Mouse (Mus musculus) CD4-positive, CD25-positive, alpha-beta regulatory T cell (primary cell): ENCODE data around the gene Psg25. TPM values are rescaled to one million over a fixed set of nuclear protein-coding genes. Genes with fewer than 3 reads are reported as not detected.

Experiments
- polyA plus RNA-seq: library from polyadenylated mRNA; unstranded; fragments of 100-300 nt; shearing (Covaris generic); gene quantifications from one replicate; pipeline ENCODE4 v1.2.1, GENCODE M21; 2017

The Psg25 gene
- not detected for polyA plus RNA-seq

DNA sequence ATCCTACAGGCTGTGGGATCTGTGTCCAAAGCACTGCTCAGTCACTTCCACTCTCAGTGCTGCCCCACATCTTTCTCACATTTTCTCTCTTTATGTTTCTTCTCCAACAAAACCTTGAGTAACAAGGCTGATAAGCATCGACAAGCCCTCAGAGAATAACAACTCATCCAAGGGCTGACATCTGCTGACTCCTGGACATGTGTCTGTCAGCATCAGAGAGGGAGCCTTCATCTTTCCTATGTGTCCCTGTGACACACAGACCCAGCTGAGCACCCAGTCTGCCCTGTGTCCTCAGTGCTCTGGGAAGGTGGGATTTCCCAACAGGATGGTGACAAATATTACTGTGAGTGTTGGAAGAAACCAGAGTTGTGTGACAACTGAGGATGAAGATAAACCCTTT, at the start of gene Psg25:
Gene Psg25, minus strand, starts transcription at position 101 of the 400 bp plus-strand sequence.

DNA sequence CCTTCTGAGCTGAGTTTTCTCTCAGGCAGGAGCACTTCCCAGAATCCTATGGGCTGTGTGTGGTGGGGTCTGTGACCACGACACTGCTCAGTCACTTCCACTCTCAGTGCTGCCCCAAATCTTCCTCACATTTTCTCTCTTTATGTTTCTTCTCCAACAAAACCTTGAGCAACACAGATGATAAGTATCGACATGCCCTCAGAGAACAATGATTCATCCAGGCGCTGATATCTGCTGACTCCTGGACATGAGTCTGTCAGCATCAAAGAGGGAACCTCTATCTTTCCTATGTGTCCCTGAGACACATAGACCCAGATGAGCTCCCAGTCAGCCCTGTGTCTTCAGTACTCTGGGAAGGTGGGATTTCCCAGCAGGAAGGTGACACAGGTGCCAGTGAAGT, 35.1 kb upstream of the Psg25 start, which contains the start of gene Psg27:
Gene Psg27, minus strand, starts transcription at position 101 of the 400 bp plus-strand sequence.

DNA sequence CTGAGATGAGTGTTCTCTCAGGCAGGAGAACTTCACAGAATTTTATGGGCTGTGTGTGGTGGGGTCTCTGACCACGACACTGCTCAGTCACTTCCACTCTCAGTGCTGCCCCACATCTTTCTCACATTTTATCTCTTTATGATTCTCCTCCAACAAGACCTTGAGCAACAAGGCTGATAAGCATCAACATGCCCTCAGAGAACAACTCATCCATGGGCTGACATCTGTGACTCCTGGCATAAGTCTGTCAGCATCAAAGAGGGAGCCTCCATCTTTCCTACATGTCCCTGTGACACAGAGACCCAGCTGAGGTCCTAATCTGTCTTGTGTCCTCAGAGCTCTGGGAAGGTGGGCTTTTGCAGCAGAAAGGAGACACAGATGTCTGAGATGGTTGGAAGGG, 48.0 kb downstream of the Psg25 start, which contains the start of gene Psg26:
Gene Psg26, minus strand, starts transcription at position 101 of the 400 bp plus-strand sequence.

Other genes with a start within 250 kb of the Psg25 start
- gene Psg18, start 177.3 kb downstream of the Psg25 start, polyA plus RNA-seq: not detected
- not detected for gene Psg28, start 100.2 kb downstream of the Psg25 start, polyA plus RNA-seq
- gene Psg26, start 48.1 kb downstream of the Psg25 start, polyA plus RNA-seq: not detected
- gene Psg27, start 35.0 kb upstream of the Psg25 start, polyA plus RNA-seq: not detected
- gene Psg23, start 84.2 kb upstream of the Psg25 start, polyA plus RNA-seq: not detected
- gene Psg21, start 124.5 kb upstream of the Psg25 start, polyA plus RNA-seq: not detected
- gene Psg20, start 153.9 kb upstream of the Psg25 start, polyA plus RNA-seq: not detected
- not detected for gene Psg22, start 185.8 kb upstream of the Psg25 start, polyA plus RNA-seq